Mouse (Mus musculus): ENCODE data around the gene Eif3d. TPM values are rescaled to one million over a fixed set of nuclear protein-coding genes. Genes with fewer than 3 reads are reported as not detected.
"Not testable (repeated sequence)": the region's sequence is repeated elsewhere in the genome, so short reads cannot be mapped to it uniquely, and the experiment has no call there.

The Eif3d gene
- total RNA-seq (2021), result 100 to 1,000 TPM; 115 to 120 TPM
- long read RNA-seq, experiment 1, transcript Eif3d-201 (15 exons, 1,899 nt), result major isoform, 93 of 121 reads
- long read RNA-seq, experiment 1, partial matches to known transcripts, result 15 of 121 reads
- long read RNA-seq, experiment 1, other reads (novel, unspliced or antisense), result 13 of 121 reads
- long read RNA-seq, experiment 2, transcript Eif3d-201 (15 exons, 1,899 nt), result major isoform, 103 of 128 reads
- long read RNA-seq, experiment 2, partial matches to known transcripts, result 7 of 128 reads
- long read RNA-seq, experiment 2, other reads (novel, unspliced or antisense), result 18 of 128 reads

- DNase-seq (ENCODE audit: low spot score in 2 of 2), result peak; percentile 97
Measured at GRCm38 (mm10) chr15:77970470-77971292, at the start of gene Eif3d. TSS of gene Eif3d (minus strand) at chr15:77970813.

GRCm38 (mm10) chr15:78014046-78014445, 43.4 kb upstream of the Eif3d start:
- no peak for DNase-seq (ENCODE audit: low spot score in 2 of 2)

GRCm38 (mm10) chr15:78008206-78008605, 37.6 kb upstream of the Eif3d start:
- DNase-seq (ENCODE audit: low spot score in 2 of 2), result not testable (repeated sequence)

- no peak for DNase-seq (ENCODE audit: low spot score in 2 of 2)
Measured at GRCm38 (mm10) chr15:78003929-78004328, 33.3 kb upstream of the Eif3d start.

- no peak for DNase-seq (ENCODE audit: low spot score in 2 of 2)
Measured at GRCm38 (mm10) chr15:78001400-78001799, 30.8 kb upstream of the Eif3d start.

- DNase-seq (ENCODE audit: low spot score in 2 of 2), result no peak
Measured at GRCm38 (mm10) chr15:77988541-77988940, 17.9 kb upstream of the Eif3d start.

- no peak for DNase-seq (ENCODE audit: low spot score in 2 of 2)
Measured at GRCm38 (mm10) chr15:77983391-77983790, 12.8 kb upstream of the Eif3d start.

- DNase-seq (ENCODE audit: low spot score in 2 of 2), result peak; percentile 37 to 48
Measured at GRCm38 (mm10) chr15:77982195-77982939, 11.8 kb upstream of the Eif3d start.

- no peak for DNase-seq (ENCODE audit: low spot score in 2 of 2)
Measured at GRCm38 (mm10) chr15:77981181-77981680, 10.6 kb upstream of the Eif3d start.

- DNase-seq (ENCODE audit: low spot score in 2 of 2), result no peak
Measured at GRCm38 (mm10) chr15:77979427-77979865, 8.8 kb upstream of the Eif3d start.

- DNase-seq (ENCODE audit: low spot score in 2 of 2), result no peak
Measured at GRCm38 (mm10) chr15:77977663-77978062, 7.0 kb upstream of the Eif3d start.

- DNase-seq (ENCODE audit: low spot score in 2 of 2), result no peak
Measured at GRCm38 (mm10) chr15:77974165-77974841, 3.7 kb upstream of the Eif3d start.

- DNase-seq (ENCODE audit: low spot score in 2 of 2), result no peak
Measured at GRCm38 (mm10) chr15:77969940-77970469, 608 bp downstream of the Eif3d start.

GRCm38 (mm10) chr15:77965117-77965528, 5.5 kb downstream of the Eif3d start:
- DNase-seq (ENCODE audit: low spot score in 2 of 2), result no peak

GRCm38 (mm10) chr15:77962447-77962846, 8.2 kb downstream of the Eif3d start:
- DNase-seq (ENCODE audit: low spot score in 2 of 2), result no peak

- no peak for DNase-seq (ENCODE audit: low spot score in 2 of 2)
Measured at GRCm38 (mm10) chr15:77960693-77961092, 9.9 kb downstream of the Eif3d start.

- no peak for DNase-seq (ENCODE audit: low spot score in 2 of 2)
Measured at GRCm38 (mm10) chr15:77958071-77958470, 12.5 kb downstream of the Eif3d start.

- DNase-seq (ENCODE audit: low spot score in 2 of 2), result no peak
Measured at GRCm38 (mm10) chr15:77957625-77958024, 13.0 kb downstream of the Eif3d start.

- peak; percentile 71 to 83 for DNase-seq (ENCODE audit: low spot score in 2 of 2)
Measured at GRCm38 (mm10) chr15:77956404-77956901, 14.2 kb downstream of the Eif3d start, which contains the start of gene Foxred2. TSS of gene Foxred2 (minus strand) at chr15:77956722.

Measured in gastrocnemius, postnatal 4 days (tissue).